Mouse (Mus musculus): ENCODE measurements around the gene Ms4a1. TPM values are rescaled to one million over a fixed set of nuclear protein-coding genes. Genes with fewer than 3 reads are reported as not detected.
"Not testable (repeated sequence)": the region's sequence is repeated elsewhere in the genome, so short reads cannot be mapped to it uniquely, and the experiment has no call there.

The Ms4a1 gene
- polyA plus RNA-seq, 1 experiment from 2014 or later: not detected

GRCm38 (mm10) chr19:11283773-11284172, 17.7 kb upstream of the Ms4a1 start, which contains the start of gene Ms4a5:
Gene Ms4a5 (minus strand): TSS chr19:11283873.
- Histone ChIP-seq H3K36me3 (ENCODE audit: insufficient read depth) (no peaks in the 10 kb centered on the region), H3K4me1 (ENCODE audit: insufficient read depth) (no peaks in the 10 kb centered on the region), H3K4me2 (no peak within 1 kb of the TSS), H3K9me3 (ENCODE audit: low read depth, low read length) (no peaks in the 10 kb centered on the region), H3K4me3 (ENCODE audit: low read depth, low read length) (no peak within 1 kb of the TSS), H3K27ac (ENCODE audit: low read depth) (no peak within 1 kb of the TSS), H3K9ac (no peak within 1 kb of the TSS), H3K27me3 (ENCODE audit: insufficient read depth, low read length) (no peaks in the 10 kb centered on the region)
- DNase-seq (no peak), ATAC-seq (ENCODE audit: insufficient read depth) (no peak)
- 81% methylated on average over 2 of the region's 2 CpGs for WGBS
- no peak for TF ChIP-seq CTCF (IDR thresholded peaks at IDR 0.05; ENCODE audit: low read depth)

GRCm38 (mm10) chr19:11280223-11280622, 14.2 kb upstream of the Ms4a1 start:
- Histone ChIP-seq H3K4me1 (ENCODE audit: insufficient read depth) (no peaks in the 10 kb centered on the region), H3K9me3 (ENCODE audit: low read depth, low read length) (no peaks in the 10 kb centered on the region), H3K27me3 (ENCODE audit: insufficient read depth, low read length) (no peaks in the 10 kb centered on the region), H3K4me3 (ENCODE audit: low read depth, low read length) (no peak overlapping the region), H3K4me2 (no peak overlapping the region), H3K36me3 (ENCODE audit: insufficient read depth) (no peaks in the 10 kb centered on the region), H3K9ac (no peak overlapping the region), H3K27ac (ENCODE audit: low read depth) (no peak overlapping the region)
- no peak for DNase-seq
- no peak for ATAC-seq (ENCODE audit: insufficient read depth)
- TF ChIP-seq CTCF (IDR thresholded peaks at IDR 0.05; ENCODE audit: low read depth): no peak
- 78% methylated on average over 3 of the region's 3 CpGs for WGBS

GRCm38 (mm10) chr19:11276431-11276830, 10.4 kb upstream of the Ms4a1 start:
- Histone ChIP-seq H3K36me3 (ENCODE audit: insufficient read depth) (no peaks in the 10 kb centered on the region), H3K4me3 (ENCODE audit: low read depth, low read length) (no peak overlapping the region), H3K4me2 (no peak overlapping the region), H3K4me1 (ENCODE audit: insufficient read depth) (no peaks in the 10 kb centered on the region), H3K9me3 (ENCODE audit: low read depth, low read length) (no peaks in the 10 kb centered on the region), H3K27me3 (ENCODE audit: insufficient read depth, low read length) (no peaks in the 10 kb centered on the region), H3K9ac (no peak overlapping the region), H3K27ac (ENCODE audit: low read depth) (no peak overlapping the region)
- no peak for TF ChIP-seq CTCF (IDR thresholded peaks at IDR 0.05; ENCODE audit: low read depth)
- ATAC-seq (ENCODE audit: insufficient read depth): peak; percentile 47; the same call in 1 of the 2 replicates
- peak; percentile 64 for DNase-seq
- WGBS: 35% methylated on average over 5 of the region's 5 CpGs

GRCm38 (mm10) chr19:11266956-11267355, 915 bp upstream of the Ms4a1 start:
- Histone ChIP-seq H3K4me1 (ENCODE audit: insufficient read depth) (no peaks in the 10 kb centered on the region), H3K36me3 (ENCODE audit: insufficient read depth) (no peaks in the 10 kb centered on the region), H3K4me2 (no peak overlapping the region), H3K27me3 (ENCODE audit: insufficient read depth, low read length) (no peaks in the 10 kb centered on the region), H3K27ac (ENCODE audit: low read depth) (no peak overlapping the region), H3K9me3 (ENCODE audit: low read depth, low read length) (no peaks in the 10 kb centered on the region), H3K9ac (no peak overlapping the region), H3K4me3 (ENCODE audit: low read depth, low read length) (no peak overlapping the region)
- 77% methylated on average over 4 of the region's 4 CpGs for WGBS
- no peak for TF ChIP-seq CTCF (IDR thresholded peaks at IDR 0.05; ENCODE audit: low read depth)
- no peak for ATAC-seq (ENCODE audit: insufficient read depth)
- no peak for DNase-seq

GRCm38 (mm10) chr19:11264602-11265185, 1.3 kb downstream of the Ms4a1 start:
- no peak for TF ChIP-seq CTCF (IDR thresholded peaks at IDR 0.05; ENCODE audit: low read depth)
- Histone ChIP-seq H3K9ac (no peak overlapping the region), H3K4me3 (ENCODE audit: low read depth, low read length) (no peak overlapping the region), H3K27ac (ENCODE audit: low read depth) (no peak overlapping the region), H3K4me2 (no peak overlapping the region), H3K27me3 (ENCODE audit: insufficient read depth, low read length) (no peaks in the 10 kb centered on the region), H3K36me3 (ENCODE audit: insufficient read depth) (no peaks in the 10 kb centered on the region), H3K9me3 (ENCODE audit: low read depth, low read length) (no peaks in the 10 kb centered on the region), H3K4me1 (ENCODE audit: insufficient read depth) (no peaks in the 10 kb centered on the region)
- ATAC-seq (ENCODE audit: insufficient read depth) (no peak), DNase-seq (no peak)
- WGBS: 77% methylated on average over 9 of the region's 9 CpGs

GRCm38 (mm10) chr19:11263549-11263948, 2.5 kb downstream of the Ms4a1 start:
- no peak for DNase-seq

GRCm38 (mm10) chr19:11262932-11263331, 3.1 kb downstream of the Ms4a1 start:
- DNase-seq; H3K36me3 ChIP-seq (ENCODE audit: insufficient read depth); ATAC-seq (ENCODE audit: insufficient read depth); H3K9ac ChIP-seq; H3K4me2 ChIP-seq; H3K4me1 ChIP-seq (ENCODE audit: insufficient read depth); H3K27ac ChIP-seq (ENCODE audit: low read depth); H3K4me3 ChIP-seq (ENCODE audit: low read depth, low read length); H3K27me3 ChIP-seq (ENCODE audit: insufficient read depth, low read length); H3K9me3 ChIP-seq (ENCODE audit: low read depth, low read length): not testable (repeated sequence)
- 61% methylated on average over 4 of the region's 4 CpGs for WGBS

More at GRCm38 (mm10) chr19:11263549-11263948, 2.5 kb downstream of the Ms4a1 start:
- TF ChIP-seq CTCF (IDR thresholded peaks at IDR 0.05; ENCODE audit: low read depth): no peak
- Histone ChIP-seq H3K4me2 (no peak overlapping the region), H3K27ac (ENCODE audit: low read depth) (no peak overlapping the region), H3K27me3 (ENCODE audit: insufficient read depth, low read length) (no peaks in the 10 kb centered on the region), H3K4me3 (ENCODE audit: low read depth, low read length) (no peak overlapping the region), H3K4me1 (ENCODE audit: insufficient read depth) (no peaks in the 10 kb centered on the region), H3K36me3 (ENCODE audit: insufficient read depth) (no peaks in the 10 kb centered on the region), H3K9ac (no peak overlapping the region), H3K9me3 (ENCODE audit: low read depth, low read length) (no peaks in the 10 kb centered on the region)
- WGBS: 68% methylated on average over 3 of the region's 3 CpGs
- no peak for ATAC-seq (ENCODE audit: insufficient read depth)
